Mouse (Mus musculus): ENCODE data around the gene Dnah9.

Gene Dnah9

DNA sequence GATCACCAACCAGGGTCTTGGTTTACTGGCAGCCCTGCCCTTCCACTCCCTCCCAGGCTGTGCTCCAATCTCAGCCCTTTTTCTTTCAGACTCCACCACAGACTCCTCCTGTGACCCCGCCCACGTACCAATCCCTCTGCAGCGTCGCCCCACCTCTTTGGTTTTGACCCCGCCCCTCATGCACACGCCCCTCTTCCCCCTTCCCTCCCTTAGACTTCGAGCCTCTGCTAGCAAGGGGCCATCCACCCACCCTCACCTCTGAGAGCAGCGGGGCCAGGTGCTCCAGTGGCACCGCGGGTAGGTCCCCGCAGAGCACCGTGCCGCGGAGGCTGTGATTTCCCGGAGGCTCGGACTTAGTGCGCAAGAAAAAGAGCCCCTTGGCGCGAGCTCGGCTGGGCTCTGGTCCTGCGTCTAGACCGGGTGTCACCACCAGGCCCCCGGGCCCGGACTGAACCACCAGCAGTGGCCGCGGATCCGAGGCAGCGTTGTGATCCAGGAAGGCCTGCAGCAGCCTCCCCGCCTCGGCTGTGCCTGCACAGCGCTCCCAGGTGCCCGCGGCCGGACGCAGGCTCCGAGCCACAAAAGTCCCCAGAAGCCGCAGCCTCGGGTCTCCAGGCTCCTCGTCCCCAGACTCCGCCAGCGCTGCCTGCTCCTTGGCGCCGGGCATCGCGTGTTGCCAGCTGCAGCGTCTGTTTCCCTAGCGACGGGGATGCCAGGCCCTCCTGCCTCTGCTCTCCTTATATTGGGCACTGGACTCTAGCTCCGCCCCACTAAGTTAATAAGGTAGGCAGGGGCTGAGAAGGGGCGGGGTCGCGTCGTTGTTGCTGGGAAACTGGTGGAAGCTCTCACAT, at the start of gene Dnah9:
Gene Dnah9, minus strand, starts transcription at position 751 of the 851 bp plus-strand sequence.
- peak; percentile 89 for DNase-seq (ENCODE audit: low spot score in 2 of 2)

DNA sequence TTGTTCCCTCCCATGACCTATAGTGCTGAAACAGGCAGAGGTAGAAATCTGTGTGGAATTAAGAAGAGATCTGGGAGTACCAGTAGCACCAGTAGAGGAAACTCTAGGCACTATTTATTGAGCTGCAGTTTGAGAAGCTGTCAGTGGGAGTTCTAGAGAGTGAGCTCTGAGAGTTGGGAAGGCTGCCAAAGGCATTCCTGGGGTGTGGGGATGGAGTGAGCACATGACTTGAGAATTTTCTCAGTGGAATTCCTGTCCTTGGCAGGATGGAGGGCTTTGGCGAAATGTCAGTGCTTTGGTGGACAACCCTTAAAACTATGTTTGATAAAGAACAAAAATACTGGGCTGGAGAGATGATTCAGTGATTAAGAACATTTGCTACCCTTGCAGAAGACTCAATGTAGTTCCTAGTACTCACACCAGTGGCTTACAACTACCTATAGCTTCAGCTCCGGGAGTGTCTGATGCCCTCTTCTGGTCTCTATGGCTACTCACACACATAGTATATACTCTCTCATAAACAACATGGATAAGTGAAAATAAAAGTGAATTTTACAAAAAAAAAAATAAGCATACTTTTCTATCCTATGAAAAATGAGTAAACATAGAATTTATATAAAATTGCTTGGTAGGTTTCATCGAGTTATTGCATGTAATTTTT, 20.4 kb upstream of the Dnah9 start:
- DNase-seq (ENCODE audit: low spot score in 2 of 2), result peak in 1 of 2 experiments; percentile 13

DNA sequence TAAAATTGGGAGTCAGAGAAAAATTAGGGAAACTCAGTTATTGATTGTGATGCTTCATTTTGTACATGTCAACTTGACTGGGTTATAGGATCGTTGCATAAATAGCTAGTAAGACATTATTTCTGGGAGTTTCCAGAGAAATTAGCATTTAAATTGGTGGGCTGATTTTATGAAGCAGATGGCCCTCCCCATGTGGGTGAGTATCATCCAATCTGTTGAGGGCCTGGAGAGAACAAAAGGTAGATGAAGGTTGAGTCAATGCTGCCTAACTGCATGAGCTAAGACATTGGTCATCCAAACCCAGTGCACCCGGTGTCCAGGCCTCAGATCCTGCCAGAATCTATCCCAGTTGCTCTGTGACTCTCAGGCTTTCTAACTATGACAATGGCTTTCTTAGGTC, 19.8 kb upstream of the Dnah9 start:
- no peak for DNase-seq (ENCODE audit: low spot score in 2 of 2)

DNA sequence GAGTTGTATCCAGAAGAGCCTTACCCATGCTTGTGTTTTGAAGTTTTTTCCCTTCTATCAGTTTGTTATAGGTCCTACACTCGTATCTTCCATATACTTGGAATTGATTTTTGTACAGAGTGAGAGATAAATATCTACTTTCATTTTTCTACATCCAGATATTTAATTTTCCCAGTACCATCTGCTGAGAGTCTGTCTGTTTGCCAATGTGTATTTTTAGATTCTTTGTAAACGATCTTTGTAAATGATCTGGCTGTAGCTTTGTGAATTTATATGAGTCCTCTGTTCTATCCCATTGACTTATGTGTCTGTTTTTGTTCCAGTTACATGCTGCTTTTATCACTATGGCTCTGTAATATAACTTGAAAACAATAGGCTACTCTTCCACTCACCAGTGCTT, 9.4 kb upstream of the Dnah9 start:
- DNase-seq (ENCODE audit: low spot score in 2 of 2), result no peak

DNA sequence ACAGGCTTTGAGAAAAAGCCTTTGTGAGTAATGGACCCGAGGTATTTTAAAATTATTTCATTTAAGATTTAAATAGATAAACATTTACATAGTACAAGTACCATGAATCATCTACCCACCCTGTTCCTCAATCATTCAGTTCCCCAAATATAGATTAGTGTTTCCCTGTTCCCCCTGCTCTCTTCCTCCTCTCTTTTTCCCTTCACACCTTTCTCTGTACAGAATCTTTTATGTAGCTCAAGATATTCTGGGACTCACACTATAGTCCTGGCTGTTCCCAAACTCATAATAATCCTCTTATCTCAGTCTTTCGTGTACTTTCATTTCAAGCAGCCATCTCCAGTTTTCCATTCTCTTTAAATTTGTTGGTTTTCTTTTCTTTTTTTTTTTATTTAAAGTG, 4.3 kb downstream of the Dnah9 start:
- no peak for DNase-seq (ENCODE audit: low spot score in 2 of 2)

DNA sequence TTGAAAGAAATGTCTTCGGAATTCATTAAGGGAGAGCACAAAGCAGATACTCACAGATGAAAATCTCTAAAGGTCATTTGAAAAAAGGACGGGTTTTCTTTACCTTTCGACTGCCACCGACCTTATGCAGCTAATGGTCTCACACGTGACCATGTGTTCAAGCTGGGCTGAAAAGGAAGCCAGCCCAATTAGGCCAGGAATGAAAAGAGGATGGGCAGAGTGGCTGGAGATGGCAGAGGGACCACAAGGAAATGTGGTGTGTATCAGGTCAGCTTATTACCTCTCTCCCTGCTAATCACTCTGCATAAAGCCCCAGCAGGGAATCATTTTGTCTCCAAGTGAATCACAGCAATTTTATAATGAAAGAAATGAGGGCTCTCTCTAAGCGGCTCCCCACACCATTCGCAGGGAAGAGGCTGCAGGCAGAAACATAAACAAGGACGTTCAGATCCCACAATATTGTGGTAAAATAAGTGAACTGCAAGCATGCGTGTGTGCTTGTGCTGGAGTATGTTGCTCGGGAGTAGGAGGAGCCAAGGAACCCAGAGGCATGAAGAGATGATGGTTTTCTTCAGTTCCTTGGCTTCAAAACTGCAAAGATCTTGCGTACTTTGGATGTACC, 27.6 kb downstream of the Dnah9 start:
- DNase-seq (ENCODE audit: low spot score in 2 of 2), result no peak

DNA sequence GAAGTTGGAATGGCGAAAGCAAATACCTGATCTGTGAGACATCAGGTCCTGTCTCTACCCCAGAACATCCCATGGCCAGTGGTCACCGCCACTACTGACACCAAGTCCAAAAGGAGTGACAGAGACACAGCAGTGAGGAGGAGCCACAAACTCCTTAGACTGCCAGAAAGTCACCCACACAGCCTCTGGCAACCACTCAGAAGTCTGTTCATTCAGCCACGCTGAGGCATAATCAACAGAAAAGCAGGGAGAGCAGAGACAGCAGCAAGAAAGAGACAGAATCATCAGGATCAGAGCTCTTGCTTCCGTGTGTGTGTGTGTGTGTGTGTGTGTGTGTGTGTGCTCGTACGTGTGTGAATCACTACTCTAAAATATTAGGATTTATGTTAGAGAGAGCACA, 33.5 kb downstream of the Dnah9 start:
- no peak for DNase-seq (ENCODE audit: low spot score in 2 of 2)

DNA sequence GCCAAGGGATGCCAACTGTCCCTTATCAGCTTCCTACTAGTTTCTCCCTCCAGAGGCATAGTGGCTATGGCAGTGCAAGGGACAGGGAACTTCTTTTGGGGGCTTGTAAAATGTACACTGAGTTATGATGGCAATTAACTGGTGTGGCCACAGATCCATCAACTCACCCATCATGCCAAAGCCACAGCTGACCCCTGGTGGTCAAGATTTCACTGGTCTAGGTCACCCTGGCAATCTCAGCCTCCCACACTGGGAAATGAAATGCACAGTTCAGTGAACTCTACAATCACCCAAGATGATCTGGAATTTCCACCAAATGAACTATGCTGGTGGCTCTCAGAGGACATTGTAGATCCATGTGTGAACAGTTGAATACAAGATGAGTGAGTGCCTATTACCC, 42.2 kb downstream of the Dnah9 start:
- no peak for DNase-seq (ENCODE audit: low spot score in 2 of 2)

DNA sequence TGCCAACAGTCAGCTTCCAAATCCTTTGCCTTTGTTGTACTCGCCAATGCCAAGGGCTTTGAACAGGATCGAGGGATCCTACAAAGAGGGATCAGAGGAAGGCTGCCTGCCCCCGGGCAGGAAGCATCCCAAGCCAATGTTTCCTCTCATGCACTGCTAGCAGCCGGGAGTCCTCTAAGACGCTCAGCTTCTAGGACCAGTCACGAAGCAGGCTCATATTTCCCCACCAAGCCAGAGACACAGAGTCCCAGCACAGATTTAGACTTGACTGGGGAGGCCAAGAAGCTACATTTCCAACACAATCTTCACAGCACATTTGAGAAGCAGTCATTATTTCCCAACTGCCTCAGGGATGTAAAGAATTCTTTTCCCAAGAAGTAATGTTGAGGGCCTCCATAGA, 43.9 kb downstream of the Dnah9 start:
- no peak for DNase-seq (ENCODE audit: low spot score in 2 of 2)

DNA sequence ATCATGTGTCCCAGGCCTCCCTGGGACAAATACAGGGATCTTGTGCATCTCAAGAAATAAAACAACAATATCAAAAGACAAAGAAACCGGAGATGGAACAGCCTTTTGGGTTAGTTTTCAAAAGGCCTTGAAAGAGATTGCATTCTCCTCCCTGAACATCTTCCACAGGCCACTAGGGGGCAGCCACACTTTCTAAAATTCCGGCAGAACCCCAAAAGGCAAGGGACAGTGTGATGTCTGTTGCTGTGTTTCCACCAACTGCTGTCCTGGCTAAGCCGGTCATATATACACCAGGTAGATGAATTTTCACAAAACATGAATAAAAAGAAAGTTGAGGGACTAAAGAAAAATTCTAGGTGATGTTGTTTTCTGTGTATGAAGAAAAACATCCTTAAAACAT, 46.3 kb downstream of the Dnah9 start:
- DNase-seq (ENCODE audit: low spot score in 2 of 2), result peak; percentile 36 to 37

DNA sequence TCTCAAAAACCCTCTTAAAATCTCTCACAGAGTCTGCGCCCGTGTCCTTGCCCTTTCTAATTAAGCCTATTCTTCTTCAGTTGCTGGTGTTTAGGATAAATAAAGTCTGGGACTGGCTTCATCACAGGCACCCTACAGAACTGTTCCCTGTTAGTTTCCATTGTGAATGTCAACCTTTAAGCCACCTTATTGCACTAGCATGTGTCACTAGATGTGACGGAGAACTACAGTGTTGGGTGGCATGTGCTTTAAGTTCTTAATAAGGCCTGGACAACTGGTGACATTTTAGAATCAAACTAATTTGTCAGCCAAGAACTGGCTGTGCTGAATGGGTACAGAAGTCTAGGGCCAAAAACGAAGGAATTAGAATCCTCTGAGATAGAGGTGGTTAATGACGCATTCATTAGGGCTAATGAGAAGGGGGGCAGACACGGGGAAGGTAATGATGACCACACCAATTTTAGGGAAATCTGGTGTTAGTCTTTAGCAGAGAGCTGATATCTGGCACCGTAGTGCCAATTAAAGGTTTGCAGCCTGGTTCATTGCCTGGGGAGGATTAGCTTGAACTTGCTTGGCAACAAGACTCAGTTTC, 84.6 kb downstream of the Dnah9 start:
- no peak for DNase-seq (ENCODE audit: low spot score in 2 of 2)

DNA sequence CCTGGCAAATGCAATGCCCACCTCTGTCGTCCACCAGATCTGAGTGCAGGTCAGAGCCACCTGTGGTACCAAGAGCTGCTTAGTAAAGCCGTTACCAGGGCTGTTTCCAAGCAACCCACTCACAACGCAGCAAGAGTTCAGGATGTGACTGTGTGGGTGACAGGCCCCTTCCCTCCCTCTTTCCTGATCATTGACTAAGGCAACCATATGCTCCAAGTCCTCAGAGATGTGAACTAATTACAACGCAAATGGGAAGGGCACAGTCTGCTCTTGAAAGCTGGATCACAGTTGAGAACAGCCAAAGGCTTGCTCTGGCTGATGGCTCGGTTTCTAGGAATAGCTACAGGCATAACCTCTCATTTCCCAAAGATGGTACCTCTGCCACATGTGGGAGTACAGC, 95.4 kb downstream of the Dnah9 start:
- no peak for DNase-seq (ENCODE audit: low spot score in 2 of 2)

DNA sequence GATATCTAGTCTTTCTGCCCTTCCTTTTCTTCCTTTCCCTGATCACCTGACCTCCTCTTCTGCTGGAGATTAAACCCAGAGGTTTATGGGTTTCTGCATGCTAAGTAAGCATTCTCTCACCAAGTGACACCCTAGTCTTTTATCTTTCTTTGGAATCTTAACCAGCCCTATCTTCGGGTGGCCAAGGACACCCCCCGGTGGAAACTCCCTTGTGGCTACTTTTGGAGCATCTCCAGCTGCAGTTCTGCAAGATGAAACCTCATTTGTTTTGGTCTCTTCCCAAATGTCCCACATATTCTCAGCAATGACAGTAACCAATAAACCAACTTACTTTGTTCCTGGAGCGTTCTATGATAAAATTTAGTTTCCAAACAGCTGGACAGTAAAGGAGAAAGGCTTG, 109.4 kb downstream of the Dnah9 start:
- DNase-seq (ENCODE audit: low spot score in 2 of 2), result no peak

DNA sequence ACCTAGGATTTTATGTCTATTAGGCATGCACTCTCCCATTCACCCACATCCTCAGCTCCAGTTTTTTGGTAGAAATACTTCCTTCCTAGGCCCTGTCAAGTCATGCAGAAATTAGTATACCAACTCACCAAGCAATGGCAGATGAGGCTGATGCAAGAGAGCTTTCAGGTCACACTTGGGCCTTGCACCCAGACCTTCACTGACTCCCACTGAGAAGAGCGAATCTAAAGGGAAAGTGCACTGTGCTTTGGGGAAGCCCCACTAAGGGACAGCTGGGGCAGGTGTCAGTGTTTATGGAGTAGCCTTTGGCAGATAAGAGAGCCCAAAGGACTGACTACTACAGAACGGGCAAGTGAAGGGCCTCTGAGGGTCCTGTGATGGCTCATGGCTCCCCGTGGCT, 117.1 kb downstream of the Dnah9 start:
- DNase-seq (ENCODE audit: low spot score in 2 of 2), result no peak

DNA sequence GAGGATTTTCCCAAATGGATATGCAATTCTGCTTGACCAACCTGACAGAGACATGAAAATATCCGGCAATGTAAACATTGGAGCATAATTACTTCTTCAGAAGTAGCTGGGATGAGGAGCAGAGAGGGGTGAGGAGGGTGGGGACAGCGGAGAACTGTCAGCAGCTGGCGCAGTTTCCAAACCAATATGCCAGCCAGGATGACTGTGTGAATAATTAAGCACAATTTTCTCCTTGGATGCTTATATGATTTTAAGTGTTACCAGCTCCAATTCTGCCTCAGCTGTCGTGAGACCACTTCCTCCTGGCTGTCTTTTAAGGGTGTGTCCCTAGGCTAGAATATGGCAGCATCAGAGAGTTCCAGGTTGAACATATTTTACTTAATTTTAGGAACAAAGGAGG, 119.2 kb downstream of the Dnah9 start:
- DNase-seq (ENCODE audit: low spot score in 2 of 2), result no peak

DNA sequence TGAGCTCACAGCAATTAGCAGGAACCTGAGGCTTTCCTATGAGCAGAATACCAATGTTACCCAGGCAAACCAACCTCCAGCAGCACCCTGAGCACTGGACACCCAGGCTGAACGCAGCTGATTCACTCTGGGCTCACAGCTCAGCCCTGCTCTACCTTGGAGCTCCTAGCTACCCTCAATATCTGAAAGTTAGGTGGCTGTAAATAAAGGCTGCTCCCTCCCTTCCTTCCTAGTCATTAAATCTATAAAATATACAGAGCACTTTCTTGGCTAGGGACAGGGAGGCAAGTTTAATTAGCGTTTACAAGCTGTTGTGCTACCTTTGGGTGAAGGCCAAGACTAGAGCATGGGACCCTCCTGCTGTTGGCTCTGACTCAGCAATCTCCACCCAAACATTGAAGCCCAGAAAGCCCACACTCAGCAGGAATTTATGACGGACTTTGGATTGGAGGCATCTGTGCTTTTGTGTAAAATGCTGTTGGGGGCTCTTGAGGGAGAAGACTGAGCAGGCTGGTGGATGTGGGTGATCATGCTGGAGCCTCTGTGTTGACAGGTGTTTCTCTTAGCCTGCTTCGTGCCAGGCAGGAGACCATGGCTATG, 121.7 kb downstream of the Dnah9 start:
- no peak for DNase-seq (ENCODE audit: low spot score in 2 of 2)

DNA sequence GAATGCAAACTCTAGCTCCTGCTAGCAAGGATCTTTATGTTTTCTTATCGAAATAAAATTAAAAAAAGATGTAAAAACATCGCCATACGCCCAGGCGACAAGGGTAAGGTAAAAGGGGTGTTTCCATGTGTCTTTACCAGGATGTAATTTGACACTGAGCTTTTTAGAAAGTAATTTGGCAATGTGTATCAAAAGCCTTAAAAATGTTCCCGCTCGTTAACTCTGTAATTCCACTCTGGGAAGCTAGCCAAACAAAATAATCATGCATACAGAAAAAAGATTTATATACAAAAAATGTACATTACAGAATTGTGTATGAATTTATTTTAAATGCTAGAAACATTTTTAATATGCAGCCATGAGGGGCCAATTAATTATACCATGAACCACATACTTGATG, 124.7 kb downstream of the Dnah9 start:
- no peak for DNase-seq (ENCODE audit: low spot score in 2 of 2)

DNA sequence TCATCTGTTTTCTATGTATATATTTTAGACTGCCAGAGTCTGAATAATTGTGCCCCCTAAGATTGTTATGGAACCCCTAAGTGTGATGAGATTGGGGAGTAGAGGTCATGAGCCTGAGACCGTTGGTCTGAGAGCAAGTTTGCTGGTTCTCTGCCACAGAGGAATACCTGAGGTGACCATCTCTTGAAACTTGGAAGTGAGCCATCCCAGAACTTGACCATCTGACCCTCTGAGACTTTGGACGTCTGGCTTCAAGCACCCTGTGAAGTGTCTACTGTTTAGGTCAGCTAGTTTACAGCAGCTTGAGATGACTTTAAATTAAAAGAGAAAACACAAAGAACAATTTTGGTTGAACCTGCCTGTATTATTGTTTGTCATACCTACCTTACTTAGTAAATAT, 125.8 kb downstream of the Dnah9 start:
- no peak for DNase-seq (ENCODE audit: low spot score in 2 of 2)

DNA sequence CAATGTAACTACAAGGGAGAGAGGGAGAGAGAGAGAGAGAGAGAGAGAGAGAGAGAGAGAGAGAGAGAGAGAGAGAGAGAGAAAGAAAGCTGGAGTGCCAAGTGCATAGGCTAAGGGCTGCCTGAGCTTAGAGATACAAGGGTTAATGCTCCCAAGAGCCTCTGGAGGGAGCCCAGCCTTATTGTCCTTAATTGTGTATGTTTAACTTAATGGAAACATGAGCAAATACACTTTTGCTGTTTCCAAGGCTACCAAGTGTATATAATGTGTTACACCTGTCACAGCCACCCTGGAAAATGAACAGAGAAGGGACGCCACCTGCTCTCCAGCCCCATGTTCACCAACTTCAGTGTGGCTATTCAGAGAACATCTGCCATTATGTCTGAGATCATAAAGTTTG, 142.6 kb downstream of the Dnah9 start:
- DNase-seq (ENCODE audit: low spot score in 2 of 2), result no peak

DNA sequence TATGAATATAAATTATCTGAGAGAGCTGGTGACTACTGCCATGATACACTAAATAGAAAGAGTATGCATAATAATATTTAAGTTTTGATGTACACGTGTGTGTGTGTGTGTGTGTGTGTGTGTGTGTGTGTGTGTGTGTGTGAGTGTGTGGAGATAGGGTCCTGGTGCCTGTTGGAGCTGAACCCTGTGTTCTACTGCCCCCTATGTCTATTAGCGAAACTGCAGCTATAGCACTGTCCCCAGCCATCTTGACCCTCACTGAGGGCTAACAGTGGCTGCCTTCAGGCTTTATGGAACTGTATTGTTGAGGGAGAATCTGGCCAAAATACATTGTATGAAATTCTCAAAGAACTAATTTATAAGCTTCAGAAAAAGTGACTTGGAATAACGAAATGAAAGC, 192.5 kb downstream of the Dnah9 start:
- DNase-seq (ENCODE audit: low spot score in 2 of 2), result no peak

DNA sequence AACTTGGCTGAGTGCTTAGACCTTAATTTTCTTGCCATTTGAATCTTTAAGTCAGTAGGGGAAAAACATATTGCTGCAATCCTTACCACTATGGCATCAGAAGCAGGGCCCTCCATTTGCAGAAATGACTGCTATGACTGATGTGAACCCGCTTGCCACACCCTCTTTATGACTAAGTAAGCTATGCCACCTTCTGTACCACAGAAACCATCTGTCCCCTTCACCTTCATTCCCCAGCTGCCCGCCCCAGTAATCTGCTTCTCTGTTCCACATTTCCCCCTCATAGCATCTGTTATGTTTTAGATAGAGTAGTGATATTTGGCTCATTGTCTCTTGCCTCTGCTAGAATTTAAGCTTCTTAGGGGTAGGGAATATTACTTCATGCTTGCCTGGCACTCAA, 237.6 kb downstream of the Dnah9 start:
- peak in 1 of 2 experiments; percentile 16 for DNase-seq (ENCODE audit: low spot score in 2 of 2)

DNA sequence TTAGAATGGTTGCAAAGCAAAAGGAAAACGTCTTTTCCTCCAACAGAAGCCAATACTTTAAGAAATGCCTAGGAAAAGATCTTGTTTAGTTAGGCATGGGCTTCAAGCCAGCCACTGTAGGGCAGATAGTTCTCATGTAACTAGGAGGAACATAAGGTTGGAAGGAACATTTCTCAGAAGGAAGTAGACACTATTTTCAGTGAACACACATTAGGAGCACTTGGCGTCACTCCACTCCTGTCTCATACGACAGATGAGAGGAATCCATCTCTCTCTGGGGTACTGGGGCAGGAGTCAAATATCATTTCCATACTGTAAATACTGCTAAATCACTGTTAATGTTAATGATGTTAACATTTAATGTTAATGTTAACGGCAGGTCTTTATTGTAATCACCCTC, 238.0 kb downstream of the Dnah9 start:
- no peak for DNase-seq (ENCODE audit: low spot score in 2 of 2)
